Comparison of ENCODE assay signal across 8 mouse cellular contexts in genomic region chr3:79286376-79287107, GRCm38 (mm10). TPM values are rescaled to one million over a fixed set of nuclear protein-coding genes. Genes with fewer than 3 reads are reported as not detected.
DNase-seq lines count a peak whose midpoint lies in the region; ATAC-seq and TF ChIP-seq lines count a peak whose summit lies in the region.

Gene Rapgef2, minus strand, starts transcription at chr3:79286517.

- TF ChIP-seq POLR2A in liver, adult 2 months (IDR thresholded peaks at IDR 0.05; ENCODE audit: extremely low read depth, insufficient read depth, low read length): 0 out of 2 replicates have a peak, but pooled peaks have one; percentile 24

- peak within 1 kb of the TSS; percentile 97 for H3K9ac ChIP-seq in embryonic facial prominence, embryonic 14.5 days (ENCODE audit: low read depth, low read length)
- H3K9ac ChIP-seq in kidney, embryonic 14.5 days (ENCODE audit: low read depth, low read length): peak within 1 kb of the TSS; percentile 89
- H3K9ac ChIP-seq in liver, adult 2 months (ENCODE audit: low read depth, low read length): peak within 1 kb of the TSS; percentile 96
- H3K9ac ChIP-seq in stomach, embryonic 15.5 days: peak within 1 kb of the TSS; percentile 92

- peaks cover 33% of the 10 kb centered on the region for H3K4me1 ChIP-seq in embryonic facial prominence, embryonic 14.5 days (ENCODE audit: control insufficient read depth, insufficient read depth, low read length)
- H3K4me1 ChIP-seq in heart, embryonic 10.5 days: peaks cover 28% of the 10 kb centered on the region
- H3K4me1 ChIP-seq in kidney, embryonic 14.5 days (ENCODE audit: control insufficient read depth, insufficient read depth, low read length): peaks cover 11% of the 10 kb centered on the region
- peaks cover 18% of the 10 kb centered on the region for H3K4me1 ChIP-seq in liver, adult 2 months (ENCODE audit: control insufficient read depth, insufficient read depth, low read length)
- peaks cover 19% of the 10 kb centered on the region for H3K4me1 ChIP-seq in stomach, embryonic 15.5 days

- TF ChIP-seq CTCF in liver, adult 2 months (IDR thresholded peaks at IDR 0.05; ENCODE audit: low read depth, low read length): peak; percentile 30; the same call in 1 of the 2 replicates

- peak; percentile 62 for DNase-seq in CD4-positive helper T cell, adult 2 months (ENCODE audit: low read depth, low spot score)
- peak; percentile 49 to 54 for DNase-seq in adrenal gland, postnatal 4 days (ENCODE audit: low spot score in 2 of 2)
- DNase-seq in embryonic facial prominence, embryonic 14.5 days (ENCODE audit: low spot score): peak; percentile 67
- DNase-seq in heart, embryonic 10.5 days (ENCODE audit: low spot score): peak; percentile 90
- DNase-seq in liver, adult 2 months (ENCODE audit: extremely low read depth, low read depth, low spot score): peak; percentile 56
- DNase-seq in monocyte, adult 2 months (ENCODE audit: low read depth in 1 of 2, low spot score in 2 of 2): peak; percentile 23 to 56

- H3K4me2 ChIP-seq in embryonic facial prominence, embryonic 14.5 days (ENCODE audit: low read depth, low read length): peak within 1 kb of the TSS; percentile 84
- peak within 1 kb of the TSS; percentile 69 for H3K4me2 ChIP-seq in kidney, embryonic 14.5 days (replicated peaks; ENCODE audit: low read depth, low read length)
- H3K4me2 ChIP-seq in stomach, embryonic 15.5 days: peak within 1 kb of the TSS; percentile 87

- ATAC-seq in embryonic facial prominence, embryonic 14.5 days (ENCODE audit: low read depth): peak; percentile 77
- ATAC-seq in kidney, embryonic 14.5 days (ENCODE audit: low FRiP score, low TSS enrichment): peak; percentile 82
- peak; percentile 74 for ATAC-seq in stomach, embryonic 15.5 days (ENCODE audit: insufficient read depth, low FRiP score, low read depth)

- H3K79me2 ChIP-seq in liver, adult 2 months (ENCODE audit: control insufficient read depth, insufficient read depth, low read length): peaks cover 31% of the 10 kb centered on the region

- no peaks in the 10 kb centered on the region for H3K27me3 ChIP-seq in embryonic facial prominence, embryonic 14.5 days (replicated peaks; ENCODE audit: control insufficient read depth, insufficient read depth, low read length)
- H3K27me3 ChIP-seq in heart, embryonic 10.5 days (ENCODE audit: insufficient read depth, poor library complexity, severe bottlenecking): no peaks in the 10 kb centered on the region
- no peaks in the 10 kb centered on the region for H3K27me3 ChIP-seq in kidney, embryonic 14.5 days (ENCODE audit: control insufficient read depth, insufficient read depth, low read length)
- no peaks in the 10 kb centered on the region for H3K27me3 ChIP-seq in liver, adult 2 months (ENCODE audit: control insufficient read depth, insufficient read depth, low read length)
- no peaks in the 10 kb centered on the region for H3K27me3 ChIP-seq in stomach, embryonic 15.5 days (replicated peaks)

- peak within 1 kb of the TSS; percentile 98 for H3K27ac ChIP-seq in embryonic facial prominence, embryonic 14.5 days (replicated peaks; ENCODE audit: low read depth, low read length)
- peak within 1 kb of the TSS; percentile 97 for H3K27ac ChIP-seq in heart, embryonic 10.5 days
- H3K27ac ChIP-seq in kidney, embryonic 14.5 days (ENCODE audit: low read depth, low read length): peak within 1 kb of the TSS; percentile 95
- H3K27ac ChIP-seq in liver, adult 2 months (replicated peaks; ENCODE audit: insufficient read depth, low read depth, low read length): peak within 1 kb of the TSS; percentile 89
- H3K27ac ChIP-seq in stomach, embryonic 15.5 days: peak within 1 kb of the TSS; percentile 96

- 0% methylated on average over 15 of the region's 97 CpGs for WGBS in embryonic facial prominence, embryonic 14.5 days
- under 1% methylated on average over 70 of the region's 97 CpGs for WGBS in heart, embryonic 10.5 days
- under 1% methylated on average over 78 of the region's 97 CpGs for WGBS in kidney, embryonic 14.5 days
- under 1% methylated on average over 91 of the region's 97 CpGs for WGBS in liver, adult 2 months
- under 1% methylated on average over 68 of the region's 97 CpGs for WGBS in stomach, embryonic 15.5 days

- H3K4me3 ChIP-seq in embryonic facial prominence, embryonic 14.5 days (ENCODE audit: low read depth, low read length): peak within 1 kb of the TSS; percentile 88
- peak within 1 kb of the TSS; percentile 93 for H3K4me3 ChIP-seq in heart, embryonic 10.5 days
- peak within 1 kb of the TSS; percentile 90 for H3K4me3 ChIP-seq in kidney, embryonic 14.5 days (ENCODE audit: low read length)
- peak within 1 kb of the TSS; percentile 94 for H3K4me3 ChIP-seq in liver, adult 2 months (ENCODE audit: insufficient read depth, low read depth, low read length)
- peak within 1 kb of the TSS; percentile 88 for H3K4me3 ChIP-seq in stomach, embryonic 15.5 days (replicated peaks)

- H3K36me3 ChIP-seq in embryonic facial prominence, embryonic 14.5 days (ENCODE audit: control insufficient read depth, insufficient read depth, low read length): no peaks in the 10 kb centered on the region
- H3K36me3 ChIP-seq in heart, embryonic 10.5 days: no peaks in the 10 kb centered on the region
- H3K36me3 ChIP-seq in kidney, embryonic 14.5 days (ENCODE audit: control insufficient read depth, insufficient read depth, low read length): no peaks in the 10 kb centered on the region
- no peaks in the 10 kb centered on the region for H3K36me3 ChIP-seq in liver, adult 2 months (ENCODE audit: control insufficient read depth, insufficient read depth, low read length)
- H3K36me3 ChIP-seq in stomach, embryonic 15.5 days: no peaks in the 10 kb centered on the region

- H3K9me3 ChIP-seq in embryonic facial prominence, embryonic 14.5 days (ENCODE audit: control insufficient read depth, low read length): no peaks in the 10 kb centered on the region
- H3K9me3 ChIP-seq in heart, embryonic 10.5 days: no peaks in the 10 kb centered on the region
- no peaks in the 10 kb centered on the region for H3K9me3 ChIP-seq in kidney, embryonic 14.5 days (ENCODE audit: control insufficient read depth, low read length)
- H3K9me3 ChIP-seq in stomach, embryonic 15.5 days: no peaks in the 10 kb centered on the region

RNA-seq across cellular contexts. Expression of gene Rapgef2, which starts in this region (rescaled TPM):
- total RNA-seq in adrenal gland, postnatal 4 days (2021): 10 to 100 TPM; 33.2 to 35.3 TPM
- polyA plus RNA-seq in embryonic facial prominence, embryonic 14.5 days (2014; fragmentation: Nextera tagmentation; extraction: Ambion mirVana): 8.5 TPM in 2 replicates
- polyA plus RNA-seq in heart, embryonic 10.5 days (2016; fragmentation: Nextera tagmentation; extraction: Ambion mirVana): 4.4 and 4.8 TPM in 2 replicates
- 6.1 and 9.0 TPM in 2 replicates for polyA plus RNA-seq in kidney, embryonic 14.5 days (2014; fragmentation: Nextera tagmentation; extraction: Ambion mirVana)
- 15.3 and 21.1 TPM in 2 replicates for total RNA-seq in liver, adult 2 months (2014; rRNA removed)
- polyA plus RNA-seq in liver, adult 2 months (2012; rRNA removed): 3.1 and 4.2 TPM in 2 replicates
- polyA plus RNA-seq in stomach, embryonic 15.5 days (2015; fragmentation: Nextera tagmentation; extraction: Ambion mirVana): 5.4 and 5.6 TPM in 2 replicates

Comparison
In these comparisons a context has a peak if more than half of its experiments do, and no peak if none do; other contexts are left out.
1. Peak in every context shown above with its lines: DNase-seq, ATAC-seq, H3K4me3 ChIP-seq and H3K27ac ChIP-seq.
2. DNase-seq: peak in every context shown above with its lines; median percentile 90 in heart, embryonic 10.5 days; 67 in embryonic facial prominence, embryonic 14.5 days; 62 in CD4-positive helper T cell, adult 2 months; 56 in liver, adult 2 months; 52 in adrenal gland, postnatal 4 days; 40 in monocyte, adult 2 months.